Mouse (Mus musculus): Measurements from ENCODE around the gene Rasgrf1.

- TF ChIP-seq CTCF (IDR thresholded peaks at IDR 0.05; ENCODE audit: extremely low read depth, insufficient read depth, insufficient read length, insufficient replicate concordance) (no peak), POLR2A (IDR thresholded peaks at IDR 0.05; ENCODE audit: low read depth, low read length) (no peak)
Measured at GRCm38 (mm10) chr9:89913135-89913534, 3.4 kb downstream of the Rasgrf1 start.
